Mouse (Mus musculus) T-helper 17 cell (primary cell): Measurements from ENCODE around the gene Pdilt.
"Not testable (repeated sequence)": the region's sequence is repeated elsewhere in the genome, so short reads cannot be mapped to it uniquely, and the experiment has no call there.

ENCODE experiments used
- in situ Hi-C, 2 experiments: fragments of 300-600 bp; cut with MboI, MseI; formaldehyde crosslinking; loops; 1 replicate in 1 of 2; 2 replicates in 1 of 2; pipeline ENCODE4 v1.15.1; 2025; ENCODE audit warnings: high pct_unique_total_duplicates in 2 of 2

The Pdilt gene

GRCm38 (mm10) chr7:119523389-119523788 lies at the start of gene Pdilt:
Gene Pdilt (minus strand): TSS chr7:119523489.
- in situ Hi-C loops: no loop called here

GRCm38 (mm10) chr7:119562476-119562875 lies 39.2 kb upstream of the Pdilt start:
- in situ Hi-C loops: not testable (repeated sequence)

- in situ Hi-C loops: no loop called here
Measured at GRCm38 (mm10) chr7:119561441-119561840, 38.2 kb upstream of the Pdilt start.

GRCm38 (mm10) chr7:119560452-119560835 lies 37.2 kb upstream of the Pdilt start:
- in situ Hi-C loops: no loop called here

- in situ Hi-C loops: no loop called here
Measured at GRCm38 (mm10) chr7:119559789-119560451, 36.6 kb upstream of the Pdilt start.

GRCm38 (mm10) chr7:119554040-119554439 lies 30.8 kb upstream of the Pdilt start, which contains the start of gene Acsm2:
Gene Acsm2 (plus strand): TSS chr7:119554340.
- in situ Hi-C loops: no loop called here

GRCm38 (mm10) chr7:119550471-119551222 lies 27.4 kb upstream of the Pdilt start:
- in situ Hi-C loops: no loop called here

- in situ Hi-C loops: no loop called here
Measured at GRCm38 (mm10) chr7:119545572-119545971, 22.3 kb upstream of the Pdilt start.

- in situ Hi-C loops: no loop called here
Measured at GRCm38 (mm10) chr7:119542445-119542844, 19.2 kb upstream of the Pdilt start.

GRCm38 (mm10) chr7:119534389-119534788 lies 11.1 kb upstream of the Pdilt start:
- in situ Hi-C loops: loop anchor here (5.0 kb wide), 1 partner anchor 52 kb away; no protein-coding TSS in a partner anchor

- in situ Hi-C loops: loop anchor here (5.0 kb wide), 1 partner anchor 51 kb away; no protein-coding TSS in a partner anchor
Measured at GRCm38 (mm10) chr7:119532924-119533323, 9.6 kb upstream of the Pdilt start.

GRCm38 (mm10) chr7:119528617-119529016 lies 5.3 kb upstream of the Pdilt start:
- in situ Hi-C loops: no loop called here

- in situ Hi-C loops: no loop called here
Measured at GRCm38 (mm10) chr7:119527548-119527947, 4.3 kb upstream of the Pdilt start.

- in situ Hi-C loops: no loop called here
Measured at GRCm38 (mm10) chr7:119527135-119527534, 3.8 kb upstream of the Pdilt start.

- in situ Hi-C loops: no loop called here
Measured at GRCm38 (mm10) chr7:119526486-119526885, 3.2 kb upstream of the Pdilt start.

- in situ Hi-C loops: no loop called here
Measured at GRCm38 (mm10) chr7:119525881-119526281, 2.6 kb upstream of the Pdilt start.

- in situ Hi-C loops: no loop called here
Measured at GRCm38 (mm10) chr7:119522385-119522784, 904 bp downstream of the Pdilt start.

GRCm38 (mm10) chr7:119521816-119522215 lies 1.5 kb downstream of the Pdilt start:
- in situ Hi-C loops: no loop called here

GRCm38 (mm10) chr7:119519654-119520053 lies 3.6 kb downstream of the Pdilt start:
- in situ Hi-C loops: loop anchor here (5.0 to 10.0 kb wide), 2 partner anchors 735 to 747 kb away; no protein-coding TSS in a partner anchor

- in situ Hi-C loops: loop anchor here (5.0 to 10.0 kb wide), 2 partner anchors 734 to 747 kb away; no protein-coding TSS in a partner anchor
Measured at GRCm38 (mm10) chr7:119519163-119519562, 4.1 kb downstream of the Pdilt start, which contains the start of gene Acsm5. Gene Acsm5 (plus strand): TSS chr7:119519463.

- in situ Hi-C loops: loop anchor here (5.0 to 10.0 kb wide), 2 partner anchors 731 to 744 kb away; no protein-coding TSS in a partner anchor
Measured at GRCm38 (mm10) chr7:119516272-119516558, 7.1 kb downstream of the Pdilt start.

- in situ Hi-C loops: loop anchor here (5.0 to 10.0 kb wide), 2 partner anchors 731 to 743 kb away; no protein-coding TSS in a partner anchor
Measured at GRCm38 (mm10) chr7:119515492-119516271, 7.6 kb downstream of the Pdilt start.
